Mouse (Mus musculus): ENCODE results near the gene Klhdc8b. TPM values are rescaled to one million over a fixed set of nuclear protein-coding genes. Genes with fewer than 3 reads are reported as not detected.

Klhdc8b gene
- total RNA-seq (2014; fragmentation: Nextera tagmentation), result 0.56 TPM in 1 of 2 replicates, not detected in the other
- 1.2 and 5.5 TPM in 2 replicates for total RNA-seq (2017)

DNA sequence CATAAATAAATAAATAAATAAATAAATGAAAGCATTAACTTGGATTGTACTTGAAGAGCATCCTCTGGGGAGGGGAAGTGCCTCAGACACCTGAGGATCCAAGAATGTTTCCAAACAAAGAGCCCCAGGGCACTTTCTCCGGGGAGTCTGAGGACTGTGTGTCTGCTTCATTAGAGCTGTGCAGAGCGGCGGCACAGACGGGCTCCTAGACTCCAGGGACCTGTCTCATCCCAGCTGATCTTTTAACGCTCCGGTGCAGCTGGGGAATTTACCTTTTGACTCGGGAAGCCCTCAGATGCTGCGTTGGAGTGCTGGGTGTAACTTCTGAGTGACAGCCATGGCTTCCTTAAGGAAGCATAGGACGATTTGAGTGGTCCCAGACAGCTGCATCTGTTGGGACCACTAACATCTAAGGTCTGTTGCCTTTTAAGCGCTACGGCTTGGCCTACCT lies at the start of gene Klhdc8b:
Gene Klhdc8b (minus strand): TSS at position 401 of the 451 bp plus-strand sequence.
- ATAC-seq (replicated peaks; ENCODE audit: poor library complexity, severe bottlenecking), result no peak

DNA sequence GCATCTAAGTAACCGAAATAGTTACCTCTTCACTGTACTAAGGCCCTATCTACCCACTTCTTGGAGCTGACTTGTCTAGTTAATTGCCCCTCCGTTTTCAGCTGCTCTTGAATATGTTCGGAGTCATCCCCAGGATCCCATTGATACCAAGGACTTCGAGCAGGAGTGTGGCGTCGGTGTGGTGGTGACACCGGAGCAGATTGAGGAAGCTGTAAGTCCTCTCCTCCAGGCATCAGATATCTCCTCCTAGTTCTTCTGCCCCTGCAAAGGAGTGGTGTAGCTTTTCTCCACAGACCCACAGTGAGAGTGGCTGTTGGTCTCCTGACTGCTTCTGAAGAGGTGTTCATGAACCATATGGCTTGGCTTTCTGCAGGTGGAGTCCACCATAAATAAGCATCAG lies 47.4 kb upstream of the Klhdc8b start:
- ATAC-seq (replicated peaks; ENCODE audit: poor library complexity, severe bottlenecking), result no peak

DNA sequence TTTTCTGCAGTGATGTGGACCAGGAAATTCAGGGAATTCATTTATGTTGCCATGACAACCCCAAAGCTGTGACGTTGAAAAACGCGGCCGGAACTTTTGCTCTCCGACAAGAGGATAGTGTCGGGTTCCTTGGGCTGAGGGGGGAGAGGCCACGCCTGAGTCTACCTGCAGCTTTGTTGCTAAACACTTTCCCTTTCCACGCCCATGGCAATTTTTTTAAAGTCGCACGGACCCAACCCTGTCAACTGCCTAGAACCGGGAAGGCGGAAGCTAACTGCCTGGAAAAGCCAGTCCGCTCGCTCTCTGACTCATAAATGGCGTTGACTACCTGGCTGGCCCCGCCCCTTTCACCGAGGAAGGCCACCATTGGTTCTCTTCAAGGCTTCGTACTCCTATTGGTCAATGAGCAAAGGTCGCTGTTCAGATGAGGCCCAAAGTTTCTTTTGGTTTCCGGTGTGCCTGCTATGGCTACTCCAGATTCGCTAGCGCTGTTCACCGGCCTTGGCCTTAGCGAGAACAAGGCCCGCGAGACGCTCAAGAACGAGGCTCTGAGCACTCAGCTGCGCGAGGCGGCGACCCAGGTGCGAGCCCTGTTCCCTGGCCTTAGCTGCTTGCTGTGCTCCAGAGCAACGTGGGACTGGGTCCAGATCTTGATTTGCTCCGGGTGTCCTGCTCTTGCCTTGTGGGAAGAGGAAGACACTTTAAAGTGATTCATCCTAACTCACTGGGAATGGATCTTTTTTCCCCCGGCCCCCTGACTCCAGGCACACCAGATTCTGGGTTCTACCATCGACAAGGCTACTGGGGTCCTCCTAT lies 46.4 kb upstream of the Klhdc8b start, which contains the start of gene Qars:
Gene Qars (plus strand): TSS at position 88 of the 816 bp plus-strand sequence.
- ATAC-seq (replicated peaks; ENCODE audit: poor library complexity, severe bottlenecking), result peak; percentile 97

DNA sequence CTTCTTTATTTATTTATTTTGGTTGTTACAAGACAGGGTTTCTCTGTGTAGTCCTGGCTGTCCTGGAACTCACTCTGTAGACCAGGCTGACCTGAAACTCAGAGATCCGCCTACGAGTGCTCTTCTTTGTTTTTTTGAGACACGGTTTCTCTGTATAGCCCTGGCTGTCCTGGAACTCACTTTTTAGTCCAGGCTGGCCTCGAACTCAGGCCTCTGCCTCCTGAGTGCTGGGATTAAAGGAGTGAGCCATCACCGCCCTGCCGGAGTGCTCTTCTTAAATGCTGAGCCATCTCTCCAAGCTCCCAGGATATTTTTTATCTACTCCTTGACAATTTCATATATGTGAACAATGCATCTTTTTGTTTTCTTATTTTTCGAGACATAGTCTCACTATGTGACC lies 45.5 kb upstream of the Klhdc8b start:
- no peak for ATAC-seq (replicated peaks; ENCODE audit: poor library complexity, severe bottlenecking)

GRCm38 (mm10) chr9:108499943-108500342 lies 38.6 kb upstream of the Klhdc8b start:
- ATAC-seq (replicated peaks; ENCODE audit: poor library complexity, severe bottlenecking), result no peak

GRCm38 (mm10) chr9:108499231-108499630 lies 37.9 kb upstream of the Klhdc8b start:
- ATAC-seq (replicated peaks; ENCODE audit: poor library complexity, severe bottlenecking), result no peak

GRCm38 (mm10) chr9:108494905-108495304 lies 33.5 kb upstream of the Klhdc8b start:
- no peak for ATAC-seq (replicated peaks; ENCODE audit: poor library complexity, severe bottlenecking)

GRCm38 (mm10) chr9:108494146-108494825 lies 32.9 kb upstream of the Klhdc8b start:
- no peak for ATAC-seq (replicated peaks; ENCODE audit: poor library complexity, severe bottlenecking)

- no peak for ATAC-seq (replicated peaks; ENCODE audit: poor library complexity, severe bottlenecking)
Observed at GRCm38 (mm10) chr9:108493246-108493645, 31.9 kb upstream of the Klhdc8b start.

- peak; percentile 71 for ATAC-seq (replicated peaks; ENCODE audit: poor library complexity, severe bottlenecking)
Observed at GRCm38 (mm10) chr9:108492043-108492750, 30.8 kb upstream of the Klhdc8b start.

- no peak for ATAC-seq (replicated peaks; ENCODE audit: poor library complexity, severe bottlenecking)
Observed at GRCm38 (mm10) chr9:108491286-108491580, 29.9 kb upstream of the Klhdc8b start.

DNA sequence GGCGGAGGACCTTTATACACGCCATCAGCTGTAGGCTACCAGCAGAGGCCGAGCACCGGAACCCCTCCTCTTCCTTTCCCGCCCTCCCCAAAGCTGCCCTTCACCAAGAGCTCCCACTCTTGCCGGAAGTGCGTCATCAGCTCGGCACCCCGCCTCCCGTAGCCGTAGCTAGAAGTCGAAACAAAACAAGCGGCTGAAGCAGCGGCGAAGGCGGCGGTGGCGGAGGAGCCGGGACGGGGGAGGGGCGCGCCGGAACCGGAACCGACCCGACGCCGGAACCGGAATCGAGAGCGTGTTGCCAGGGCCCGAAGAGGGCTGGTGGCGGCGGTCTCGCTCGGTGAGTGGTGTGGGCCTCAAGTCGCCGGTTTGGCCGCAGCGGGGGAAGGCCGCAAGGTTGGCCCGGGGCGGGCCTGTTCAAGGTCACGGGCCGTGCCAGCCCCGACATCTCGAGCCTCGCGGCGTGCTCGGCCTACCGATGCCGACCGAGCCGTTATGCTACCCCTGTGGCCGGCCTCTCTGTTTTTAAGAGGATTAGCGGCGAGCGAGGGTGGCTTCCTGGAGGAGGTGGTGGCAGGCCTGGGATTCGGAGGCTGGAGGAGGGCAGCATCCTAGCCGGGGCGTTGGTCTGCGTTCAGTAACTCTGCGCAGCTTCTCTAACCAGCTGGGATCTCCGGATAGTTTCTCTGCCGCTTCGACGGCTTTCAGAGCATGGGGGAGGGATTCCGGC lies 29.3 kb upstream of the Klhdc8b start, which contains the start of gene Usp19:
Gene Usp19 (plus strand): TSS at position 44 of the 727 bp plus-strand sequence.
- ATAC-seq (replicated peaks; ENCODE audit: poor library complexity, severe bottlenecking), result peak; percentile 81

DNA sequence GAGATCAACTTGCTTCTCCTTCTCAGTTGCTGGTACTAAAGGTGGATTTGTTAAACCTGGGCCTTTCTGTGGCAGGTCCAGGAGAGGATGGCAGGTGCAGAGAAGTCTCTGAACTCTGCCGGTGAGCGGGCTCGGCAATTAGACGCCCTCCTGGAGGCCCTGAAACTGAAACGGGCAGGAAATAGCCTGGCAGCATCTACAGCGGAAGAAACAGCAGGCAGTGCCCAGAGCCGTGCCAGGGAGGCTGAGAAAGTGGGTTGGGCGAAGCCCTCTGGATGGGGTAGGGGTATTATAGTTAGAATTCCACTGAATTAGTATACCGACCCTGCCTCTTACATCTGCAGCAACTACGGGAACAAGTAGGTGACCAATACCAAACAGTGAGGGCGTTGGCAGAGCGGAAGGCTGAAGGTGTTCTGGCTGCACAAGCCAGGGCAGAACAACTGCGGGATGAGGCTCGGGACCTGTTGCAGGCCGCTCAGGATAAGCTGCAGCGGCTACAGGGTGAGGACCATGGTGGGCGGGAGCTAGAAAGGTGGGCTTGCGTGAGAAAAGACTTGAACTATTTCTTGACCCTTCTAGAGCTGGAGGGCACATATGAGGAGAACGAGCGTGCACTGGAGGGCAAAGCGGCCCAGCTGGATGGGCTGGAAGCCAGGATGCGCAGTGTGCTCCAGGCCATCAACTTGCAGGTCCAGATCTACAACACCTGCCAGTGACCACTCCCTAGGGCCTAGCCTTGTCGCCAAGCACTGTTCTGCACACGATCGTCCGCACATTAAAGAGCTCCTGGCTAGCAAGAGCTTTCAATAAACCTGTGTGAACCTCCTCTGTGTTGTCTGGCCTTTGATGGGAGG lies 28.5 kb upstream of the Klhdc8b start:
- no peak for ATAC-seq (replicated peaks; ENCODE audit: poor library complexity, severe bottlenecking)

DNA sequence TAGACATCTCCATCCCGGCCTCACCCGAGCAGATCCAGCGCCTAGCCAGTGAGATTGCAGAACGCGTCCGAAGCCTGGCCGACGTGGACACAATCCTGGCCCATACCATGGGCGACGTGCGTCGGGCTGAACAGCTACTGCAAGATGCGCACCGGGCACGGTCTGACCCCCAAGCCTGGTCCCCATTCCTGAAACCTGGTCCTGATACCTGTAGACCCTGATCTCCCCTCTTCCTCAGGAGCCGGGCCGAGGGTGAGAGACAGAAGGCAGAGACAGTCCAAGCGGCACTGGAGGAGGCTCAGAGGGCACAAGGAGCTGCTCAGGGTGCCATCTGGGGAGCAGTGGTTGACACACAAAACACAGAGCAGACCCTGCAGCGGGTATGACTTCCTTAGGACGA lies 27.8 kb upstream of the Klhdc8b start:
- ATAC-seq (replicated peaks; ENCODE audit: poor library complexity, severe bottlenecking), result no peak

- ATAC-seq (replicated peaks; ENCODE audit: poor library complexity, severe bottlenecking), result no peak
Observed at GRCm38 (mm10) chr9:108488403-108488802, 27.0 kb upstream of the Klhdc8b start.

- ATAC-seq (replicated peaks; ENCODE audit: poor library complexity, severe bottlenecking), result no peak
Observed at GRCm38 (mm10) chr9:108486973-108487530, 25.7 kb upstream of the Klhdc8b start.

GRCm38 (mm10) chr9:108485301-108485875 lies 24.0 kb upstream of the Klhdc8b start:
- ATAC-seq (replicated peaks; ENCODE audit: poor library complexity, severe bottlenecking), result no peak

GRCm38 (mm10) chr9:108484021-108484420 lies 22.6 kb upstream of the Klhdc8b start:
- no peak for ATAC-seq (replicated peaks; ENCODE audit: poor library complexity, severe bottlenecking)

Data from granulocyte monocyte progenitor cell, adult 5-6 weeks (primary cell).